Mouse (Mus musculus) heart, embryonic 12.5 days (tissue): ENCODE results near the gene Tfrc. TPM values are rescaled to one million over a fixed set of nuclear protein-coding genes. Genes with fewer than 3 reads are reported as not detected.

ENCODE experiments used
- ATAC-seq: fragments of 200-750 bp; cut with Nextera tagmentation; 2 replicates; pipeline ENCODE4 v1.8.0; 2017; ENCODE audit warnings: moderate TSS enrichment, moderate library complexity; ENCODE audit not compliant: insufficient number of reproducible peaks, low FRiP score
- H3K27ac ChIP-seq: fragments of 300-500 bp; sonication (generic); 2 replicates; pipeline ENCODE4 v1.5.1; 2016; ENCODE audit warnings: mild to moderate bottlenecking, moderate library complexity; ENCODE audit not compliant: poor library complexity, severe bottlenecking
- H3K27me3 ChIP-seq: fragments of 300-500 bp; sonication (generic); replicated peaks from 2 replicates; pipeline ENCODE4 v1.6.1; 2016; ENCODE audit warnings: mild to moderate bottlenecking, moderate library complexity
- H3K36me3 ChIP-seq: fragments of 300-500 bp; sonication (generic); 2 replicates; pipeline ENCODE4 v1.6.1; 2016; ENCODE audit warnings: mild to moderate bottlenecking, moderate library complexity
- H3K4me1 ChIP-seq: fragments of 300-500 bp; sonication (generic); replicated peaks from 2 replicates; pipeline ENCODE4 v1.6.1; 2016; ENCODE audit warnings: mild to moderate bottlenecking
- H3K4me2 ChIP-seq: fragments of 300-500 bp; sonication (generic); 2 replicates; pipeline ENCODE4 v1.6.1; 2016; ENCODE audit warnings: mild to moderate bottlenecking, moderate library complexity
- H3K4me3 ChIP-seq: fragments of 300-500 bp; sonication (generic); 2 replicates; pipeline ENCODE4 v1.5.1; 2016; ENCODE audit warnings: mild to moderate bottlenecking
- H3K9ac ChIP-seq: fragments of 300-500 bp; sonication (generic); 2 replicates; pipeline ENCODE4 v1.6.1; 2016; ENCODE audit warnings: mild to moderate bottlenecking, moderate library complexity
- H3K9me3 ChIP-seq: fragments of 300-500 bp; sonication (generic); replicated peaks from 2 replicates; pipeline ENCODE4 v1.6.1; 2016; ENCODE audit warnings: mild to moderate bottlenecking, moderate library complexity
- WGBS: fragments of 180-500 bp; shearing (Covaris S2); methylation state at CpG from one replicate; pipeline ENCODE4 v1.1.7; 2016; 5-methylcytosine and 5-hydroxymethylcytosine counted together
- polyA plus RNA-seq: library from polyadenylated mRNA; unstranded; fragments of >200 nt; fragmentation: Nextera tagmentation; extraction: Ambion mirVana; gene quantifications from 2 replicates; pipeline ENCODE4 v1.2.1, GENCODE M21; 2016

Gene Tfrc
- polyA plus RNA-seq, 1 experiment from 2014 or later: 58.2 TPM

DNA sequence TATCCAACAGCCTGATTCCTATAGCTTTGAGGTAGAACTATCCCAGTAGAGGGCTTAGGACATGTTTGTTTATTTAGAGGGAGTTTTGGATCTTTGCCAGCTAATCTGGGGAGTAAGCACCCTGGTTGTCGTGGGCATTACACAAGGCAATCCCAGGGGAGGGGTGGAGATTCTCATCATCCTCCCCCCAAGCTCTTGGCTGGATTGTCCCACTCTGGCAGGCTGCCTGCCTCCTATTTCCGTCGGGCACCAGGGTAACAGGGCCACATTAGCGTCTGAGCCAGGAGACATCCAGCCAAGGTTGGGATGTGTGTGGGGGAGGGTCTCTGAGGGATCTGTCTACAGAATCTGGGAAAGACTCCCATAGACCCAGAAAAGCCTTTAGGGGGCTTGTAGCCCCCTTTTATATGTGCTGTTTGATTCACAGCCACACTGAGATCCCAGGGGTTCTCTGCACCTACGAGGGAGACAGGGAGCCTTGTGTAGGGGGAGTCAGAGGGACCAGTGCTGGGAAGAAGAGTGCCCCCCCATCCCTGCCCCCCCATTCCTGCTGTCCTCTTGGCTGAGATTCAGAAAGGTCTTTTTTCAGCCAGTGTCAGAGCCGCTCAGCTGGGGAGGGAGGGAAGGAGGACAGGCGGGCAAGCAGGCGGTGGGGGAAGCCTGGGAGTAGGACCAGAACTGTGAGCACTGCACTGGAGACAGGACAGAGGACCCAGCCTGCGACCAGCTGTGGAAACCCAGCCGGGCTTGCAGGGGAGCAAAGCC lies 52.0 kb downstream of the Tfrc start:
- no peaks in the 10 kb centered on the region for H3K9me3 ChIP-seq
- ATAC-seq: peak; percentile 39; the same call in 1 of the 2 replicates
- no peaks in the 10 kb centered on the region for H3K27me3 ChIP-seq
- peaks cover 84% of the 10 kb centered on the region for H3K4me1 ChIP-seq
- peak overlapping the region; percentile 55 for H3K9ac ChIP-seq
- peak overlapping the region; percentile 6; the same call in 1 of the 2 replicates for H3K4me3 ChIP-seq
- peak overlapping the region; percentile 63 for H3K27ac ChIP-seq
- peaks cover 3% of the 10 kb centered on the region; the same call in 1 of the 2 replicates for H3K36me3 ChIP-seq
- H3K4me2 ChIP-seq: peak overlapping the region; percentile 42
- WGBS: 23% methylated on average over 10 of the region's 10 CpGs

GRCm38 (mm10) chr16:32661493-32661921 lies 52.8 kb downstream of the Tfrc start:
- no peaks in the 10 kb centered on the region for H3K27me3 ChIP-seq
- peak overlapping the region; percentile 55 for H3K9ac ChIP-seq
- peaks cover 3% of the 10 kb centered on the region; the same call in 1 of the 2 replicates for H3K36me3 ChIP-seq
- H3K4me3 ChIP-seq: peak overlapping the region; percentile 6; the same call in 1 of the 2 replicates
- H3K4me1 ChIP-seq: peaks cover 86% of the 10 kb centered on the region
- no peaks in the 10 kb centered on the region for H3K9me3 ChIP-seq
- ATAC-seq: no peak
- peak overlapping the region; percentile 42 for H3K4me2 ChIP-seq
- 40% methylated on average over 10 of the region's 10 CpGs for WGBS
- H3K27ac ChIP-seq: peak overlapping the region; percentile 63

DNA sequence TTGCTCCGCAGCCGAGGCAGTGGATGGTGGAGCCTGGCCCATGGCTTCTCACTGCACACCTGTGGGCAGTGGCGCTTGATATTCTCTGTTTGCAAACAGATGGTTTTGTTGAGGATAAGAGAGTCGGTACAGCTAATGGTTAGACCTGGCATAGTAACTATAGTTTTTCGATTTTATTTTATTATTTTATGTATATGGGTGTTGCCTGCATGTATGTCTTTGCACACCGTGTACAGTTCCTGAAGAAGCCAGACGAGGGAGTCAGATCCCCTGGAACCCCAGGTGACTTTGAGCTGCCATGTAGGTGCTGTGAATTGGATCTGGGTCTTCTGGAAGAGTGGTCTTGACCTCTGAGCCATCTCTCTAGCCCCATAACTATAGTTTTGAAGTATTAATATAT lies 53.7 kb downstream of the Tfrc start:
- Histone ChIP-seq H3K27me3 (no peaks in the 10 kb centered on the region), H3K9ac (peak overlapping the region; percentile 55; the same call in 1 of the 2 replicates), H3K36me3 (peaks cover 3% of the 10 kb centered on the region; the same call in 1 of the 2 replicates), H3K27ac (peak overlapping the region; percentile 63; the same call in 1 of the 2 replicates), H3K9me3 (no peaks in the 10 kb centered on the region), H3K4me1 (peaks cover 86% of the 10 kb centered on the region), H3K4me2 (peak overlapping the region; percentile 42), H3K4me3 (0 out of 2 replicates have a peak overlapping the region, but pooled peaks have one; percentile 6)
- ATAC-seq: no peak
- 86% methylated on average over 7 of the region's 7 CpGs for WGBS

- ATAC-seq: no peak
- Histone ChIP-seq H3K9ac (no peak overlapping the region), H3K4me3 (no peak overlapping the region), H3K27me3 (no peaks in the 10 kb centered on the region), H3K36me3 (peaks cover 3% of the 10 kb centered on the region; the same call in 1 of the 2 replicates), H3K27ac (no peak overlapping the region), H3K4me1 (peaks cover 86% of the 10 kb centered on the region), H3K9me3 (no peaks in the 10 kb centered on the region), H3K4me2 (no peak overlapping the region)
- 70% methylated on average over 9 of the region's 9 CpGs for WGBS
Observed at GRCm38 (mm10) chr16:32663231-32663858, 54.6 kb downstream of the Tfrc start.

DNA sequence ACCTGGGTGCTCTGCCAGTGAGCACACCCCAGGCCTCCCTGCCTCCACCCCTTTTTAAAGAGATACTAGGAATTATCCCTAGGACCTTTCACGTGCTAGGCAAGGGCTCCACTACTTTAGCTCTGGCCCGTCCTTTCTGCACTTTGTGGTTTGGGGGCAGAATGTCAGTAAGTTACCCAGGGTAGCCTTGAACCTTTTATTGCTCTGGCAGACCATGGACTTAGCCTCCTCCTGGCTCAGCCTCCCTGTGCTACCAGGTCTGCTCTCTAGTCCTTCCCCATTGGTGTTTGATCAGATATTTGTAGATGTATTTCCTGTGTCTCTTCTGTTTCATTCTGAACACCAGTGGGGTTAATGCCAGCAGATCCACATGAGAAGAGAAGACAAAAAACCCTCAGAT lies 55.5 kb downstream of the Tfrc start:
- no peak overlapping the region for H3K27ac ChIP-seq
- peaks cover 82% of the 10 kb centered on the region for H3K4me1 ChIP-seq

GRCm38 (mm10) chr16:32665851-32666665 lies 57.3 kb downstream of the Tfrc start:
- H3K9ac ChIP-seq: peak overlapping the region; percentile 6; the same call in 1 of the 2 replicates
- peaks cover 1% of the 10 kb centered on the region; the same call in 1 of the 2 replicates for H3K27me3 ChIP-seq
- 6% methylated on average over 11 of the region's 11 CpGs for WGBS
- H3K4me2 ChIP-seq: peak overlapping the region; percentile 36
- ATAC-seq: peak; percentile 84
- peaks cover 18% of the 10 kb centered on the region for H3K36me3 ChIP-seq
- no peaks in the 10 kb centered on the region for H3K9me3 ChIP-seq
- H3K4me1 ChIP-seq: peaks cover 82% of the 10 kb centered on the region
- peak overlapping the region; percentile 77 for H3K27ac ChIP-seq
- H3K4me3 ChIP-seq: no peak overlapping the region

More for the DNA sequence above, 55.5 kb downstream of the Tfrc start:
- no peak overlapping the region for H3K4me2 ChIP-seq
- peaks cover 4% of the 10 kb centered on the region; the same call in 1 of the 2 replicates for H3K36me3 ChIP-seq
- no peaks in the 10 kb centered on the region for H3K9me3 ChIP-seq
- H3K9ac ChIP-seq: no peak overlapping the region
- no peak for ATAC-seq
- H3K4me3 ChIP-seq: no peak overlapping the region
- H3K27me3 ChIP-seq: no peaks in the 10 kb centered on the region
- 86% methylated on average over 2 of the region's 2 CpGs for WGBS

DNA sequence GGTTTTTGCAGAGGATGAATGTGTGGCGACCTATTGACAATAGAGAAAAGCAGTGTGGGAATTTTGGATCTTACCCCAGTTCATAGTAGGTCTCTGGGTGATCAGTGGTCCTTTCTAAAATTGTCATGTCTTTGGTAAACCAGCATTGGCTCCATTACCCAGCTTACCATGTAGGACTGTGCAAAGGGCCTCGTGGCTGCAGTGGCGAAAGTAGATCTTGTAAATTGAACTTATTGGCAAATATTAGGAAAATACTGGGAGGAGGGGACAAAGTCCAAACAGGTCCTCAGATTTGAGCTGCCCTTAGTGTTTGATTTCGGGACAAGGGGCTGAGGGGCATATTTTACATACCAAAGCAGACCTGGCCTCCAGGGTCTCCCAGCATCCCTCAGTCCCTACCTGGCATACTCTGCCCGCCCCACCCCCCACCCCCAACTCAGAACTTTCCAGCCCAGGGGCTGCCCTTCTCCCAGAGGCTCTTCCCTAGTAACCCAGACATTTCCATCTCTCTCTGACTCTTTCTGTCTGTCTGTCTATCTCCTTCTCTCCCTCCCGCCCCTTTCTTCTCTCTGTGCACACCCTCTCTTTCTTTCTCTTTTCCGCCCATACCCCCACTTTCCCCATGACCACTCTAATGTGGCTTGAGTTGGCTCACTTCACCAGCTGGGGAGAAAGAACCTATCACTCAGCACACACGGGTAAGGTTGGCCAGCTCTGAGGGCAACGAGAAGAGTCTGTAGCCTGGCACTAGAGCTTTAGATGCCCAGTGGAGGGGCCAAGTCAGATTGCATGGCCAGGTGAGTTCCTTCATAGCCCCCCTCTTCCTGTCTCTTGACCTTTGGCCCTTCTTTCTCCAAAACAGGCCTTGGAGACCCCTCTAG lies 58.2 kb downstream of the Tfrc start:
- no peak for ATAC-seq
- no peaks in the 10 kb centered on the region for H3K9me3 ChIP-seq
- H3K4me2 ChIP-seq: peak overlapping the region; percentile 36
- H3K27me3 ChIP-seq: peaks cover 7% of the 10 kb centered on the region; the same call in 1 of the 2 replicates
- H3K36me3 ChIP-seq: peaks cover 27% of the 10 kb centered on the region
- no peak overlapping the region; the same call in 1 of the 2 replicates for H3K9ac ChIP-seq
- peaks cover 82% of the 10 kb centered on the region for H3K4me1 ChIP-seq
- H3K27ac ChIP-seq: peak overlapping the region; percentile 77
- 72% methylated on average over 9 of the region's 9 CpGs for WGBS
- H3K4me3 ChIP-seq: no peak overlapping the region

DNA sequence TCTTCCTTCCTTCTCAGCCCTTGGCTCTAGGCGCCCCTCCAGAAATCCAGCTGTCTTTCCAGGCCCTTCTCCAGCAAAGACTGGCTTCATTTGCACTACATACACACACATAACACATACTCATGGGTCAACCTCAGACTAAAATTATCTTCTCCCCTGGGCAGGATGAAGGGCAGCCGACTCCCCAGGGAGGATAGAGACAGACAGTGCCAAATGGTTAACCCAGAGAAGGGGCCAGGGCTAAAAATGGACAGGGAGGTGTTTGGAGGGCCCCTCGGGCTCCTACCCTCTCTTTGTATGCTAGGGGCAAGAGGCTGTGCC lies 58.8 kb downstream of the Tfrc start:
- Histone ChIP-seq H3K4me1 (peaks cover 84% of the 10 kb centered on the region), H3K36me3 (peaks cover 28% of the 10 kb centered on the region), H3K9me3 (no peaks in the 10 kb centered on the region), H3K27me3 (peaks cover 7% of the 10 kb centered on the region; the same call in 1 of the 2 replicates), H3K27ac (0 out of 2 replicates have a peak overlapping the region, but pooled peaks have one; percentile 16), H3K4me2 (peak overlapping the region; percentile 9; the same call in 1 of the 2 replicates), H3K9ac (no peak overlapping the region), H3K4me3 (no peak overlapping the region)
- no peak for ATAC-seq
- 63% methylated on average over 3 of the region's 3 CpGs for WGBS

DNA sequence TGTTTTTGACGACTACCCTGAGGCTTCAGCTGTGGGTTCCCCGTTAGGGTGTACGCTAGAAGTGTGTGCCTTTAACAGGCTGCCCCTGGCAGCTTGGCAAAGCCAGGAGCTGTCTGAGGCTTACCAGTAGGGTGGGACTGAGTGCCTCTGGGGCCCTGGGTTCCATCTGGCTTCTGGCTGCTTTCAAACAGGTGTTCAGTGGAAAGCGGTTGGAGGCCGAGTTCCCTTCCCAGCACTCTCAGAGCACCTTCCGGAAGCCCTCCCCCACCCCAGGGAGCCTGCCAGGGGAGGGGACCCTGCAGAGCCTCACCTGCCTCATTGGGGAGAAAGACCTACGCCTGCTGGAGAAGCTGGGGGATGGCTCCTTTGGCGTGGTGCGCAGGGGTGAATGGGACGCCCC lies 59.3 kb downstream of the Tfrc start:
- H3K4me3 ChIP-seq: no peak overlapping the region
- 80% methylated on average over 10 of the region's 10 CpGs for WGBS
- peaks cover 28% of the 10 kb centered on the region for H3K36me3 ChIP-seq
- peak overlapping the region; percentile 12; the same call in 1 of the 2 replicates for H3K27ac ChIP-seq
- H3K9ac ChIP-seq: no peak overlapping the region
- no peaks in the 10 kb centered on the region for H3K9me3 ChIP-seq
- H3K4me2 ChIP-seq: no peak overlapping the region
- H3K27me3 ChIP-seq: peaks cover 7% of the 10 kb centered on the region; the same call in 1 of the 2 replicates
- H3K4me1 ChIP-seq: peaks cover 87% of the 10 kb centered on the region
- no peak for ATAC-seq

DNA sequence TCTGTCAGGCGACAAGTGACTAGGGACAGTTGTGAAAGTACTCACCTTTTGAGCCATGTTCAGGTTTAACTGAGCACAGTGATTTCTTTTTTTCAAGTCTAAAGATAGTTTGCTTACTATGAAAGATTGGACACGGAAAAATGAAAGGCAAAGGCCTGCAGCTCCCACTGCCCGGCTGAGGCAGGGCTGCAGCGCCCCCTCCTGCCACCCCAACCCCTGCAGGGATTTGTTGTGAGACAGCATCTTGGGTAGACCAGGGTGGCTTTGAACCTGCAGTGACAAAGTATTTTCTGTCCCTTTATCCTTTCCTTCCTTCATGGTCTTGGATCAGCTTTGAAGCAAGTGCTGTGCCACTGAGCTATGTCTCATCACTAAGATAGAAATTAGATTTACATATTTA lies 59.8 kb downstream of the Tfrc start:
- H3K9me3 ChIP-seq: no peaks in the 10 kb centered on the region
- H3K27me3 ChIP-seq: peaks cover 7% of the 10 kb centered on the region; the same call in 1 of the 2 replicates
- peaks cover 29% of the 10 kb centered on the region for H3K36me3 ChIP-seq
- no peak overlapping the region for H3K4me3 ChIP-seq
- H3K4me2 ChIP-seq: no peak overlapping the region
- WGBS: 76% methylated on average over 4 of the region's 4 CpGs
- H3K9ac ChIP-seq: no peak overlapping the region
- no peak overlapping the region for H3K27ac ChIP-seq
- ATAC-seq: no peak
- peaks cover 84% of the 10 kb centered on the region for H3K4me1 ChIP-seq
